Mouse (Mus musculus): ENCODE measurements around the gene Plcb3. TPM values are rescaled to one million over a fixed set of nuclear protein-coding genes. Genes with fewer than 3 reads are reported as not detected.
A peak's percentile ranks its signal among the peaks of the same experiment; 100 is the strongest.

The Plcb3 gene
- polyA plus RNA-seq, 1 experiment, result 51.7 TPM

- Histone ChIP-seq H3K36me3 (ENCODE audit: control insufficient read depth, insufficient read depth) (peaks cover 11% of the 10 kb centered on the region), H3K4me3 (ENCODE audit: insufficient read depth, poor library complexity, severe bottlenecking) (no peak overlapping the region), H3K79me2 (ENCODE audit: control insufficient read depth, insufficient read depth) (peaks cover 40% of the 10 kb centered on the region), H3ac (ENCODE audit: control insufficient read depth, insufficient read length, low read depth) (no peak overlapping the region), H3K27me3 (ENCODE audit: control insufficient read depth, insufficient read depth, insufficient read length) (no peaks in the 10 kb centered on the region), H3K79me3 (ENCODE audit: low read depth) (peaks cover 17% of the 10 kb centered on the region)
- no peak for TF ChIP-seq CTCF (IDR thresholded peaks at IDR 0.05; ENCODE audit: control insufficient read depth, insufficient read depth, insufficient read length)
- TF ChIP-seq MYOG (IDR thresholded peaks at IDR 0.05; ENCODE audit: control insufficient read depth, extremely low read depth, insufficient read length), result no peak
These were observed 5.7 kb downstream of the Plcb3 start for GRCm38 (mm10) chr19:6970460-6971085.

- H3K79me2 ChIP-seq (ENCODE audit: control insufficient read depth, insufficient read depth), result peaks cover 33% of the 10 kb centered on the region
- no peaks in the 10 kb centered on the region for H3K27me3 ChIP-seq (ENCODE audit: control insufficient read depth, insufficient read depth, insufficient read length)
- peaks cover 14% of the 10 kb centered on the region for H3K79me3 ChIP-seq (ENCODE audit: low read depth)
- H3K36me3 ChIP-seq (ENCODE audit: control insufficient read depth, insufficient read depth), result peaks cover 13% of the 10 kb centered on the region
- peak overlapping the region; percentile 72 for H3ac ChIP-seq (ENCODE audit: control insufficient read depth, insufficient read length, low read depth)
- TF ChIP-seq MYOG (IDR thresholded peaks at IDR 0.05; ENCODE audit: control insufficient read depth, extremely low read depth, insufficient read length) (no peak), CTCF (IDR thresholded peaks at IDR 0.05; ENCODE audit: control insufficient read depth, insufficient read depth, insufficient read length) (peak; percentile 83)
- peak overlapping the region; percentile 57 for H3K4me3 ChIP-seq (ENCODE audit: insufficient read depth, poor library complexity, severe bottlenecking)
These were observed 6.4 kb downstream of the Plcb3 start for GRCm38 (mm10) chr19:6969665-6970381.

- Histone ChIP-seq H3K79me3 (ENCODE audit: low read depth) (peaks cover 14% of the 10 kb centered on the region), H3K36me3 (ENCODE audit: control insufficient read depth, insufficient read depth) (peaks cover 16% of the 10 kb centered on the region), H3K79me2 (ENCODE audit: control insufficient read depth, insufficient read depth) (peaks cover 33% of the 10 kb centered on the region), H3K27me3 (ENCODE audit: control insufficient read depth, insufficient read depth, insufficient read length) (no peaks in the 10 kb centered on the region), H3ac (ENCODE audit: control insufficient read depth, insufficient read length, low read depth) (peak overlapping the region; percentile 72), H3K4me3 (ENCODE audit: insufficient read depth, poor library complexity, severe bottlenecking) (peak overlapping the region; percentile 57)
- peak; percentile 31 for TF ChIP-seq MAX (IDR thresholded peaks at IDR 0.05)
- no peak for TF ChIP-seq USF1 (IDR thresholded peaks at IDR 0.05; ENCODE audit: low read depth)
These were observed 7.0 kb downstream of the Plcb3 start for GRCm38 (mm10) chr19:6969291-6969664.

- Histone ChIP-seq H3ac (ENCODE audit: control insufficient read depth, insufficient read length, low read depth) (peak overlapping the region; percentile 72), H3K27me3 (ENCODE audit: control insufficient read depth, insufficient read depth, insufficient read length) (no peaks in the 10 kb centered on the region), H3K4me3 (ENCODE audit: insufficient read depth, poor library complexity, severe bottlenecking) (peak overlapping the region; percentile 57), H3K79me2 (ENCODE audit: control insufficient read depth, insufficient read depth) (peaks cover 33% of the 10 kb centered on the region), H3K79me3 (ENCODE audit: low read depth) (peaks cover 14% of the 10 kb centered on the region), H3K36me3 (ENCODE audit: control insufficient read depth, insufficient read depth) (peaks cover 21% of the 10 kb centered on the region)
- TF ChIP-seq FOSL1 (IDR thresholded peaks at IDR 0.05; ENCODE audit: insufficient read depth, low read length, poor library complexity, severe bottlenecking) (no peak), CTCF (IDR thresholded peaks at IDR 0.05; ENCODE audit: control insufficient read depth, insufficient read depth, insufficient read length) (no peak), MYOD1 (IDR thresholded peaks at IDR 0.05; ENCODE audit: control insufficient read depth, insufficient read length, low read depth) (no peak), MYOG (IDR thresholded peaks at IDR 0.05; ENCODE audit: control insufficient read depth, extremely low read depth, insufficient read length) (no peak), MAX (IDR thresholded peaks at IDR 0.05) (no peak), CEBPB (IDR thresholded peaks at IDR 0.05; ENCODE audit: low read depth) (no peak), USF1 (IDR thresholded peaks at IDR 0.05; ENCODE audit: low read depth) (no peak)
These were observed 7.6 kb downstream of the Plcb3 start for GRCm38 (mm10) chr19:6968491-6969271.

GRCm38 (mm10) chr19:6956461-6956860, 19.8 kb downstream of the Plcb3 start:
- Histone ChIP-seq H3K27me3 (ENCODE audit: control insufficient read depth, insufficient read depth, insufficient read length) (no peaks in the 10 kb centered on the region), H3K79me3 (ENCODE audit: low read depth) (no peaks in the 10 kb centered on the region), H3K4me3 (ENCODE audit: insufficient read depth, poor library complexity, severe bottlenecking) (no peak overlapping the region), H3K36me3 (ENCODE audit: control insufficient read depth, insufficient read depth) (peaks cover 69% of the 10 kb centered on the region), H3ac (ENCODE audit: control insufficient read depth, insufficient read length, low read depth) (no peak overlapping the region), H3K79me2 (ENCODE audit: control insufficient read depth, insufficient read depth) (no peaks in the 10 kb centered on the region)
- no peak for TF ChIP-seq CEBPB (IDR thresholded peaks at IDR 0.05; ENCODE audit: low read depth)
- TF ChIP-seq MYOD1 (IDR thresholded peaks at IDR 0.05; ENCODE audit: control insufficient read depth, insufficient read length, low read depth), result no peak
- no peak for TF ChIP-seq USF1 (IDR thresholded peaks at IDR 0.05; ENCODE audit: low read depth)
- TF ChIP-seq FOSL1 (IDR thresholded peaks at IDR 0.05; ENCODE audit: insufficient read depth, low read length, poor library complexity, severe bottlenecking), result no peak
- no peak for TF ChIP-seq CTCF (IDR thresholded peaks at IDR 0.05; ENCODE audit: control insufficient read depth, insufficient read depth, insufficient read length)
- no peak for TF ChIP-seq MYOG (IDR thresholded peaks at IDR 0.05; ENCODE audit: control insufficient read depth, extremely low read depth, insufficient read length)
- no peak for TF ChIP-seq MAX (IDR thresholded peaks at IDR 0.05)

- Histone ChIP-seq H3K27me3 (ENCODE audit: control insufficient read depth, insufficient read depth, insufficient read length) (no peaks in the 10 kb centered on the region), H3K79me3 (ENCODE audit: low read depth) (no peaks in the 10 kb centered on the region), H3K79me2 (ENCODE audit: control insufficient read depth, insufficient read depth) (no peaks in the 10 kb centered on the region), H3K4me3 (ENCODE audit: insufficient read depth, poor library complexity, severe bottlenecking) (no peak overlapping the region), H3ac (ENCODE audit: control insufficient read depth, insufficient read length, low read depth) (no peak overlapping the region), H3K36me3 (ENCODE audit: control insufficient read depth, insufficient read depth) (peaks cover 61% of the 10 kb centered on the region)
- TF ChIP-seq CEBPB (IDR thresholded peaks at IDR 0.05; ENCODE audit: low read depth), result no peak
- no peak for TF ChIP-seq MYOG (IDR thresholded peaks at IDR 0.05; ENCODE audit: control insufficient read depth, extremely low read depth, insufficient read length)
- no peak for TF ChIP-seq FOSL1 (IDR thresholded peaks at IDR 0.05; ENCODE audit: insufficient read depth, low read length, poor library complexity, severe bottlenecking)
- no peak for TF ChIP-seq MYOD1 (IDR thresholded peaks at IDR 0.05; ENCODE audit: control insufficient read depth, insufficient read length, low read depth)
- no peak for TF ChIP-seq CTCF (IDR thresholded peaks at IDR 0.05; ENCODE audit: control insufficient read depth, insufficient read depth, insufficient read length)
- TF ChIP-seq USF1 (IDR thresholded peaks at IDR 0.05; ENCODE audit: low read depth), result no peak
- TF ChIP-seq MAX (IDR thresholded peaks at IDR 0.05), result no peak
These were observed 20.8 kb downstream of the Plcb3 start for GRCm38 (mm10) chr19:6955424-6955823.
